In the genomic region with DNA sequence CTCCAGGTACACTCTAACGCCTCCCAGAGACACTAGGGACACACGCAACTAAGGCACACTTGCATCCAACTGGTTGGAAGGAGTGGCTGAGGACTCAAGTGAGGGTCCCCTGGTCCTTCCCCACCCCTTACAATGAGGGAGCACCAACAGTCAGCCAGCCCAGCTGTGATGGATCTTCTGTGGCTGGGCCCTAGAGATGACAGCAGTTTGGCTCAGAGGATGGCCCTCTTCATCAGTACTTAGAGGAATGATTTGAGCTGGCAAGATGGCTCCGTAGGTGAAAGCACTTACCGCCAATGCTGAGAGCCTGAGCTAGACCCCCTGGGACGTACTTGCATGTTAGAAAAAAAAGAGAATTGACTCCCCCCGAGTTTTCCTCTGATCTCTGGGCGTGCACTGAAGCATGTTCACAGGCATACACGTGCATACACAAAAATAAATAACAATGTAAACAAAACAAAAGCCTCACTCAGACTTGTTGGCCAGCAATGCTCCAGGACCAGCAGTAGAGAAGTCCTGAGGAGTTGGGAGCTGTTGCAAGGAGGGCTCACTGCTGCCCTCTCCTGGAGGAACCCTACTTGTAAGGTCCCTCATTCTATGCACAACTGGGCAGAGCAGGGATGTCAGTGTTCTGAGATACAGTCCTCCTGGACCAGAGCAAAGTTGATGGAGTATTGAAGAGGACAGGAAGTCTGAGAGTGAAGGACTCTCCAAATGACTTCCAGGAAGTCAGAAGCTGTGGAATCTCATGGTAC, we compare ENCODE assay signal across 10 mouse cellular contexts. TPM values are rescaled to one million over a fixed set of nuclear protein-coding genes. Genes with fewer than 3 reads are reported as not detected.
DNase-seq lines count a peak whose midpoint lies in the region; ATAC-seq lines count a peak whose summit lies in the region.
"Had no signal": no experiment of that assay in that cellular context is flagged by ENCODE, and none has a peak within 500 bp of the region (broad histone marks: within the 10 kb centered on the region; RNA-seq: fewer than 3 reads in every experiment).

No protein-coding gene starts in this region.

- 52% methylated on average over 8 of the region's 8 CpGs for WGBS in liver, embryonic 12.5 days (ENCODE audit: insufficient replicate concordance)
- WGBS in intestine, embryonic 15.5 days: 65% methylated on average over 8 of the region's 8 CpGs
- 72% methylated on average over 8 of the region's 8 CpGs for WGBS in neural tube, embryonic 11.5 days

- no peak overlapping the region for H3K4me2 ChIP-seq in liver, embryonic 12.5 days
- no peak overlapping the region for H3K4me2 ChIP-seq in intestine, embryonic 15.5 days (replicated peaks)
- no peak overlapping the region for H3K4me2 ChIP-seq in neural tube, embryonic 11.5 days (ENCODE audit: low read depth)
- H3K4me2 ChIP-seq: embryonic facial prominence, embryonic 12.5 days; neural tube, embryonic 13.5 days had no signal

- peak; percentile 72 for DNase-seq in liver
- peak; percentile 24 for DNase-seq in c-Kit-negative CD71-positive TER-119-positive erythroid progenitor cells, embryonic 14.5 days (ENCODE audit: low read depth, low spot score)
- peak; percentile 83 for DNase-seq in forelimb bud, embryonic 11.5 days (ENCODE audit: low read depth, low spot score)
- DNase-seq in left cerebral cortex, adult 9 months (ENCODE audit: low spot score in 2 of 2): peak; percentile 25 to 88
- DNase-seq in neural tube, embryonic 11.5 days (ENCODE audit: low spot score): peak; percentile 67
- peak; percentile 52 for DNase-seq in testis, postnatal 14 days (ENCODE audit: low spot score)

- H3K27me3 ChIP-seq in liver, embryonic 12.5 days (replicated peaks): peaks cover 20% of the 10 kb centered on the region
- no peaks in the 10 kb centered on the region for H3K27me3 ChIP-seq in intestine, embryonic 15.5 days (replicated peaks)
- no peaks in the 10 kb centered on the region for H3K27me3 ChIP-seq in neural tube, embryonic 11.5 days (ENCODE audit: control insufficient read depth, insufficient read depth, low read length)
- H3K27me3 ChIP-seq: embryonic facial prominence, embryonic 12.5 days; neural tube, embryonic 13.5 days had no signal

- ATAC-seq in liver, embryonic 12.5 days: no peak
- ATAC-seq in intestine, embryonic 15.5 days: peak; percentile 81
- no peak for ATAC-seq in neural tube, embryonic 11.5 days (ENCODE audit: insufficient read depth, low FRiP score, low TSS enrichment)

- H3K9ac ChIP-seq in liver, embryonic 12.5 days: no peak overlapping the region
- H3K9ac ChIP-seq in intestine, embryonic 15.5 days: no peak overlapping the region
- no peak overlapping the region for H3K9ac ChIP-seq in neural tube, embryonic 11.5 days (ENCODE audit: low read length)
- H3K9ac ChIP-seq: embryonic facial prominence, embryonic 12.5 days; neural tube, embryonic 13.5 days had no signal

- H3K27ac ChIP-seq in liver, embryonic 12.5 days: no peak overlapping the region
- H3K27ac ChIP-seq in intestine, embryonic 15.5 days: no peak overlapping the region
- H3K27ac ChIP-seq in neural tube, embryonic 11.5 days (ENCODE audit: low read depth, low read length): no peak overlapping the region
- H3K27ac ChIP-seq: embryonic facial prominence, embryonic 12.5 days; neural tube, embryonic 13.5 days had no signal

- no peaks in the 10 kb centered on the region for H3K4me1 ChIP-seq in liver, embryonic 12.5 days
- peaks cover 18% of the 10 kb centered on the region for H3K4me1 ChIP-seq in intestine, embryonic 15.5 days (replicated peaks)
- H3K4me1 ChIP-seq in neural tube, embryonic 11.5 days (ENCODE audit: control insufficient read depth, insufficient read depth, low read length): peaks cover 12% of the 10 kb centered on the region

- no peaks in the 10 kb centered on the region for H3K36me3 ChIP-seq in liver, embryonic 12.5 days
- no peaks in the 10 kb centered on the region for H3K36me3 ChIP-seq in intestine, embryonic 15.5 days
- no peaks in the 10 kb centered on the region for H3K36me3 ChIP-seq in neural tube, embryonic 11.5 days (ENCODE audit: control insufficient read depth, insufficient read depth, low read length)
- H3K36me3 ChIP-seq: embryonic facial prominence, embryonic 12.5 days; neural tube, embryonic 13.5 days had no signal

- no peak overlapping the region for H3K4me3 ChIP-seq in liver, embryonic 12.5 days
- H3K4me3 ChIP-seq in intestine, embryonic 15.5 days (replicated peaks): no peak overlapping the region
- no peak overlapping the region for H3K4me3 ChIP-seq in neural tube, embryonic 11.5 days (ENCODE audit: low read depth, low read length)
- H3K4me3 ChIP-seq: embryonic facial prominence, embryonic 12.5 days; neural tube, embryonic 13.5 days had no signal

- no peaks in the 10 kb centered on the region for H3K9me3 ChIP-seq in liver, embryonic 12.5 days (replicated peaks)
- no peaks in the 10 kb centered on the region for H3K9me3 ChIP-seq in intestine, embryonic 15.5 days
- no peaks in the 10 kb centered on the region for H3K9me3 ChIP-seq in neural tube, embryonic 11.5 days (ENCODE audit: control insufficient read depth, low read length)
- H3K9me3 ChIP-seq: embryonic facial prominence, embryonic 12.5 days; neural tube, embryonic 13.5 days had no signal

RNA-seq across cellular contexts. Expression of gene Ccdc42, which starts 2.4 kb away (rescaled TPM):
- 0.15 TPM in 1 of 2 replicates, not detected in the other for polyA plus RNA-seq in liver, embryonic 12.5 days (2016; fragmentation: Nextera tagmentation; extraction: Ambion mirVana)
- 0.21 and 0.25 TPM in 2 replicates for polyA plus RNA-seq in intestine, embryonic 15.5 days (2015; fragmentation: Nextera tagmentation; extraction: Ambion mirVana)
- 1.4 and 2.3 TPM in 2 replicates for polyA plus RNA-seq in neural tube, embryonic 11.5 days (2014; fragmentation: Nextera tagmentation; extraction: Ambion mirVana)

RNA-seq across cellular contexts. Expression of gene Mfsd6l, which starts 33.2 kb away (rescaled TPM):
- polyA plus RNA-seq in liver, embryonic 12.5 days (2016; fragmentation: Nextera tagmentation; extraction: Ambion mirVana): not detected in 2 replicates
- 4.3 and 4.7 TPM in 2 replicates for polyA plus RNA-seq in intestine, embryonic 15.5 days (2015; fragmentation: Nextera tagmentation; extraction: Ambion mirVana)
- polyA plus RNA-seq in neural tube, embryonic 11.5 days (2014; fragmentation: Nextera tagmentation; extraction: Ambion mirVana): not detected in 2 replicates
- polyA plus RNA-seq: neural tube, embryonic 13.5 days had no signal

Comparison
In these comparisons a context has a peak if more than half of its experiments do, and no peak if none do; other contexts are left out.
1. DNase-seq: peak in every context shown above with its lines; median percentile 83 in forelimb bud, embryonic 11.5 days; 72 in liver; 67 in neural tube, embryonic 11.5 days; 56 in left cerebral cortex, adult 9 months; 52 in testis, postnatal 14 days; 24 in c-Kit-negative CD71-positive TER-119-positive erythroid progenitor cells, embryonic 14.5 days.